Mouse (Mus musculus): ENCODE measurements around the gene Fam207a. TPM values are rescaled to one million over a fixed set of nuclear protein-coding genes. Genes with fewer than 3 reads are reported as not detected.

Fam207a gene
- polyA plus RNA-seq, 1 experiment from 2014 or later = 46.5 TPM

DNA sequence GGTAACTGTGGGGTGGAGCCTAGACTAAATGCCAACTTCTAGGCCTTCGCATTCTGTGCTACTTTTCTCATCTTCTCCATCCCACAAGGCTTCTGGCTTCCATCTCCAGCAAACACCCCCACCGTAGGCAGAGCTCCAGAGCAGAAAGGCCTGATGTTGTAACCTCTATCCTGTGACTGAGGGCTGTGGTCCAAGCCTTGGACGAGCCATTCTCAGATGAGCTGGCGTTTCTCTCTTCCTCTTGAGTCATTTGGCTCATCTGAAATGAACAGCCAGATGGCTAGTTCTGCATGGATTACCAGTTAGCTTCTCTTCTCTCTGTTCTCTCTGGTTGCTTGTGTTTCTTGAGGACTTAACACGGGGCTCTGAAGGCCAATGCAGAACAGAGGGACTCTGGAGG lies 29.3 kb upstream of the Fam207a start:
- no peaks in the 10 kb centered on the region for H3K36me3 ChIP-seq
- no peak overlapping the region for H3K4me2 ChIP-seq (replicated peaks)
- no peaks in the 10 kb centered on the region for H3K27me3 ChIP-seq
- no peak overlapping the region for H3K4me3 ChIP-seq
- 81% methylated on average over 5 of the region's 5 CpGs for WGBS
- ATAC-seq (ENCODE audit: low FRiP score, low read depth) = no peak
- H3K9me3 ChIP-seq = no peaks in the 10 kb centered on the region
- H3K27ac ChIP-seq (replicated peaks) = no peak overlapping the region
- H3K4me1 ChIP-seq = no peaks in the 10 kb centered on the region
- H3K9ac ChIP-seq (replicated peaks) = no peak overlapping the region

DNA sequence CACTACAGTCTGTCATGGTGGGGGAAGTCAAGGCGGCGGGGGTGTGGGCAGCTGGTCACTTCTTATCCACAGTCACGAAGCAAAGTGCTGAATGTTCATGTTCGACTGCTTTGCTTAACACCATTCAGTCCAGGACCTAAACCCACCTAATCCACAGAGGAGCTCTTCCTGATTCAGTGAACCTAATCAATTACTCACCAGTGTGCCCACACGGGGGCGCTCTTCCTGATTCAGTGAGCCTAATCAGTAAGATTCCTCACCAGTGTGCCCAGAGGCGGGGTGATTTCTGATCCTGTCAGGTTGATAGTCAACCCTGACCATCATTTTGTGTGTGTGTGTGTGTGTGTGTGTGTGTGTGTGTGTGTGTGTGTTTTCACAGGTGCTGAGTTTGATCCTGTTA lies 27.6 kb upstream of the Fam207a start:
- WGBS = 34% methylated on average over 7 of the region's 7 CpGs
- no peaks in the 10 kb centered on the region for H3K27me3 ChIP-seq
- ATAC-seq (ENCODE audit: low FRiP score, low read depth) = no peak

DNA sequence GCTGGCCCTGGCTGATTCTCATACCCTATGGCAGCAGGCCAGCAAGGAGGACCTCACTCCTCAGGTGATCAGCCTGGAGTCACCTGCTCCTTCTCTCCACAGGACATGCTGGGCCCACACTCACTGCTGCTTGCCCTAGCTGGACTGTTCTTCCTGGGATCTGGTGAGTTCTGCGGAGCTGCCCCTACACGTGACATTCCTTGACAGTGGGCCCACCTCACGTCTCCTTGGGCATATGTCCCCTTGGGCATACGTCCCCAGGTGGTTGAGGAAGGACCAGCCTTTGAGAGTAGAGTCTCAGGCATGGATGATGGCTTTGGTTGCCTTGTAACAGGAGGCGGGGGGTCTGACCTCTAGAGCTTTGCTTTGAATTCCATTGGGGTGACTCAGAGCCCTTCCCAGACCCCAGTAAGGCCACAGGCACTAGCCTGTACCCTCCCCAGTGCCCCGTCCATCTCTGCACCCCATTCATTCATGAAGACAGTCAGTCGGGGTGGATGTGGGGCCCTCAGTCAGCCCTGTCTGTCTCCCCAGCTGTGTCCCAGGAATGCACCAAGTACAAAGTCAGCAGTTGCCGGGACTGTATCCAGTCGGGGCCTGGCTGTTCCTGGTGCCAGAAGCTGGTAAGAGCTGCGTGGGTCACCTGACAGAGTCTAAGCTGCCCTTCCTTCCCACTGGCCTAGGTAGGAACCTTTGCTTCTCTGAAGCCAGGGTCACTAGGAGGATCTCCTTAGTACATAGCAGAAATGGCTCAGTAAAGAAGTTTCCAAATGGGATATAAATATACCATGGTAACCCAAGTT lies 26.5 kb upstream of the Fam207a start:
- 85% methylated on average over 10 of the region's 10 CpGs for WGBS
- no peaks in the 10 kb centered on the region for H3K27me3 ChIP-seq

More for the DNA sequence above, 27.6 kb upstream of the Fam207a start:
- H3K36me3 ChIP-seq = no peaks in the 10 kb centered on the region
- H3K4me2 ChIP-seq (replicated peaks) = no peak overlapping the region
- H3K9ac ChIP-seq (replicated peaks) = no peak overlapping the region
- no peaks in the 10 kb centered on the region for H3K9me3 ChIP-seq
- H3K4me1 ChIP-seq = no peaks in the 10 kb centered on the region
- H3K4me3 ChIP-seq = no peak overlapping the region
- H3K27ac ChIP-seq (replicated peaks) = no peak overlapping the region

DNA sequence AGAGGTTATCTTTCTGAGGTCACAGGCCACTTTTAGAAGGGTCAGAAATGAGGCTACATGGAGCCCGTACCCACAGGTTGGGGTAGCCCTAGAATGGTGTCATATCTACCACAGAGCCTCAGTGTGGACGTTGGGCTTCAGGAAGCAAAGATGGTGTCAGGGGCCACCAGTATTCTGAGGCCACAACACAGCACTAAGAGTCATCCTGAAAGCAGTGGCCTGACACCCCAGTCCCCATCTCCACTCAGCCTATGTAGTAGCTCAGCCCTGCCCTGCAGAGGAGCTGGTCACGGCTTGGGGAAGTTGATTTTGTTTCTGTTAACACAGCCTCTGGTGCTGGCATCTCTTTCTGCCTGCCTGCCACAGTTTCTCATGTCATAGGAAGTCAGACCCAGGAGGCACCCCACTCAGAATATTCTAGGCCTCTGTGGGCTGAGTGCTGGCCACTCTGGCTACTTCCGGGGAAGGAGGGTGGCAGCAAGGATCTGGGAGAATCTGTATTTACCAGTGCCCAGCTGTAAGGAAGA lies 25.1 kb upstream of the Fam207a start:
- WGBS = 88% methylated on average over 4 of the region's 4 CpGs
- no peaks in the 10 kb centered on the region for H3K9me3 ChIP-seq
- H3K27ac ChIP-seq (replicated peaks) = no peak overlapping the region
- no peak overlapping the region for H3K4me3 ChIP-seq
- no peaks in the 10 kb centered on the region for H3K36me3 ChIP-seq
- H3K4me1 ChIP-seq = no peaks in the 10 kb centered on the region
- no peaks in the 10 kb centered on the region for H3K27me3 ChIP-seq
- no peak for ATAC-seq (ENCODE audit: low FRiP score, low read depth)
- no peak overlapping the region for H3K4me2 ChIP-seq (replicated peaks)
- no peak overlapping the region for H3K9ac ChIP-seq (replicated peaks)

More for the DNA sequence above, 26.5 kb upstream of the Fam207a start:
- Histone ChIP-seq H3K4me1 (no peaks in the 10 kb centered on the region), H3K4me2 (replicated peaks) (no peak overlapping the region), H3K27ac (replicated peaks) (no peak overlapping the region), H3K9me3 (no peaks in the 10 kb centered on the region), H3K36me3 (no peaks in the 10 kb centered on the region), H3K4me3 (no peak overlapping the region), H3K9ac (replicated peaks) (no peak overlapping the region)
- ATAC-seq (ENCODE audit: low FRiP score, low read depth) = no peak

DNA sequence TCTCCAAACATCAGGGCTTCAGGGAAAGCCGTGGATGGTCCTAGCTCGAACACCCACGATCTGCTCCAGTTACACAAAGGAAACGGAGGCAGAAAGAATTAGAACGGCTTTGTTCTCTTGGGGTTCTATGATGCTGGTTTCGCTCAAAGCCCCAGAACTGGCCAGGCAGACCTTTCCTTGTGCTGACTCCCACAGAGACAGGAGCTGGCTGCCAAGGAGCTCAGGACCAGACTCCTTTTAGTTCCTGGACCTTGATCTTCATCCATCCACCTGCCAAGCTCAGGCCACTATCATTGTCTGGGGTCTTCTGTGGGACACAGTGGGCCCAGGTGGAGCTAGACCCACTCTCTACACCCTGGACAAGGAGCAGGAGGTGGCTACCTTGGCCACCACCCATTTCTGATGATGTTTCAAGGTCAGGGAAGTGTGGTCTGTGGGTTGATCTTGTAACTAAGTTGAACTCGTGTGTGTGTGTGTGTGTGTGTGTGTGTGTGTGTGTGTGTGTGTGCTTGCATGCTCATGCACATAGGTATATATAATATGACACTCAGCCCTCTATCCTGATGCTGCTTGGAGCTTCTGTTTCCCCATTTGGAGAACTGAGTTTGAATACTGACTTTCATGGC lies 23.8 kb upstream of the Fam207a start:
- H3K4me2 ChIP-seq (replicated peaks) = no peak overlapping the region
- 79% methylated on average over 7 of the region's 7 CpGs for WGBS
- ATAC-seq (ENCODE audit: low FRiP score, low read depth) = no peak
- no peaks in the 10 kb centered on the region for H3K27me3 ChIP-seq
- no peak overlapping the region for H3K4me3 ChIP-seq
- no peaks in the 10 kb centered on the region for H3K9me3 ChIP-seq
- H3K36me3 ChIP-seq = no peaks in the 10 kb centered on the region
- H3K9ac ChIP-seq (replicated peaks) = no peak overlapping the region
- no peaks in the 10 kb centered on the region for H3K4me1 ChIP-seq
- no peak overlapping the region for H3K27ac ChIP-seq (replicated peaks)

DNA sequence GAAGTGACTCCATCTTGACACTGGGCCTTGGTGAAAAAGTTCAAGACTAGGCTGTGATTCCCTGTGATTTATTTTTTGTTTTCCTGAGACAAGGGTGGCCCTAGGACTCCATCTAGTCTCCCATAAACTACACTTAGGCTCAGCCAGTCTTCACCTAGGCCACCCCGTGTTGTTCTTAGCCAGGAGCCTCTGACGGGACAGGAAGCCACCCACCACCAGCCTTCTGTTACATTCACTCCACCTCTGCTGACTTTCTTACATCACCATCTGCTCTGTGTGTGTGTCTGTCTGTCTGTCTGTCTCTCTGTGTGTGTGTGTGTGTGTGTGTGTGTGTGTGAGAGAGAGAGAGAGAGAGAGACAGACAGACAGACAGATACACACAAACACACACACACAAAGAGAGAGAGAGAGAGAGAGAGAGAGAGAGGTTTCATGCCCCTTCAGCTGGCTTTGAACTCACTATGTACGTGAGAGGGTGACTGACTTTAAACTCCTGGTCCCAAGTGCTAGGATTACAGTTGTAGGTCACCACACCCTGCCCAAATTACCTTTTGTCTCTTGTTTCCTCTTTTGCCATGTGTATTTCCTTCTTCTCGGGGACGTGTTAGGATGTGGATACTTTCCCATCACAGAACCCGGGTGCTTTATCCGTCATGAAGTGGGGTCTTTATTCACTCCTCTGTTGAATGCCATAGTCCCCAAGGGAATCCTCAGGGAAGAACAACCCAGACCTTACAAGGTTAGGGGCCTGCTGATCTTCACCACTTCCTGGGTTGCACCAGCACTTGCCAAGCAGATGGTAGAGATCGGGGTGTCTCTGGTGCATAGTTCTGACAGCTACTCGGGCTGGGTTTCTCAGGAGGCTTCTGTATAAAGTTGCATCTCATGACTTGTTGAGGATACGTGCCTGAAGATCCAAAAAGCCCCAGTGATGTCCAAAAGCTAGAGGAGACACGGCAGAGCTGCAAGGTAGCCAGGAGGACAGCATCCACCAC lies 21.9 kb upstream of the Fam207a start:
- H3K9me3 ChIP-seq = no peaks in the 10 kb centered on the region
- no peaks in the 10 kb centered on the region for H3K4me1 ChIP-seq
- 89% methylated on average over 11 of the region's 11 CpGs for WGBS
- no peaks in the 10 kb centered on the region for H3K36me3 ChIP-seq
- H3K9ac ChIP-seq (replicated peaks) = no peak overlapping the region
- no peak for ATAC-seq (ENCODE audit: low FRiP score, low read depth)
- no peak overlapping the region for H3K27ac ChIP-seq (replicated peaks)
- H3K27me3 ChIP-seq = no peaks in the 10 kb centered on the region
- H3K4me2 ChIP-seq (replicated peaks) = no peak overlapping the region
- H3K4me3 ChIP-seq = no peak overlapping the region

DNA sequence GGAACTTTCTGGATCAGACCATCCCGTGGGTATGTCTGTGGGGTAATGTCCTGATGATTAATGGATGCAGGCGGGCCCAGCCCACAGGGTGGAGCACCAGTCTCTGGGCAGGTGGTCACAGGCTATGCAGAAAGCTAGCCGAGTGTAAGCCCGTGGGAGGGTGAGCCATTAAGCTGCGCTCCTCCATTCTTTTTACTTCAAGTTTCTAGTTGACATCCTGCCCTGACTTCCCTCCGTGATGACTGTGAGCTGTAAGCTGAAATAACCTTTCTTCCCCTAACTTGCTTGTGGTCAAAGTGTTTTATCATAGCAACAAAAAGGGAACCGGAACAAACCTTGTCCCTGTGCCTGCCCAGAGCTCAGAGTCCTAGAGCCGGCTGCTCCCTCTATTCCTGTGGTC lies 21.1 kb upstream of the Fam207a start:
- WGBS = 78% methylated on average over 8 of the region's 8 CpGs
- Histone ChIP-seq H3K9ac (replicated peaks) (no peak overlapping the region), H3K27ac (replicated peaks) (no peak overlapping the region), H3K9me3 (no peaks in the 10 kb centered on the region), H3K4me1 (no peaks in the 10 kb centered on the region), H3K36me3 (no peaks in the 10 kb centered on the region), H3K4me2 (replicated peaks) (no peak overlapping the region), H3K4me3 (no peak overlapping the region), H3K27me3 (no peaks in the 10 kb centered on the region)
- no peak for ATAC-seq (ENCODE audit: low FRiP score, low read depth)

DNA sequence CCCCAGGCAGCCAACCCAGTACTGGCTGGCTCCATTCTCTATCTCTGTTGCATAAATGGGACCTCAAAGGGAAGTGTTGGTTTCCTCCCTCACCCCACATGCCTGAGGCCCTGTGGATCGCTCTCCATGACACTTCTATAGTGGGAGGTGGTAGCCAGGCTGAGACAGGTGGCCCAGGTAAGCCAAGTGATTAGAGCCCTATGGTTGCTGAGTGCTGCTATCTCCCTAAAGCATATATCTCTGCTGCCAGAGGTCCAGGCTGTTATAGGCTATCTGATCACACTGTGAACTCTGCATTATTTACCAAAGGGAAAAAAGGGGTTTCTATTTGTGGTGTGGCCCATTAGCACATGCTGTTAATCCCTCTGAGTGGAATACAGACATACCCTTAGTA lies 16.4 kb upstream of the Fam207a start:
- no peak for ATAC-seq (ENCODE audit: low FRiP score, low read depth)
- 70% methylated on average over 1 of the region's 1 CpGs for WGBS
- Histone ChIP-seq H3K9ac (replicated peaks) (no peak overlapping the region), H3K4me1 (no peaks in the 10 kb centered on the region), H3K9me3 (no peaks in the 10 kb centered on the region), H3K4me3 (no peak overlapping the region), H3K27ac (replicated peaks) (no peak overlapping the region), H3K4me2 (replicated peaks) (no peak overlapping the region), H3K27me3 (no peaks in the 10 kb centered on the region), H3K36me3 (no peaks in the 10 kb centered on the region)

DNA sequence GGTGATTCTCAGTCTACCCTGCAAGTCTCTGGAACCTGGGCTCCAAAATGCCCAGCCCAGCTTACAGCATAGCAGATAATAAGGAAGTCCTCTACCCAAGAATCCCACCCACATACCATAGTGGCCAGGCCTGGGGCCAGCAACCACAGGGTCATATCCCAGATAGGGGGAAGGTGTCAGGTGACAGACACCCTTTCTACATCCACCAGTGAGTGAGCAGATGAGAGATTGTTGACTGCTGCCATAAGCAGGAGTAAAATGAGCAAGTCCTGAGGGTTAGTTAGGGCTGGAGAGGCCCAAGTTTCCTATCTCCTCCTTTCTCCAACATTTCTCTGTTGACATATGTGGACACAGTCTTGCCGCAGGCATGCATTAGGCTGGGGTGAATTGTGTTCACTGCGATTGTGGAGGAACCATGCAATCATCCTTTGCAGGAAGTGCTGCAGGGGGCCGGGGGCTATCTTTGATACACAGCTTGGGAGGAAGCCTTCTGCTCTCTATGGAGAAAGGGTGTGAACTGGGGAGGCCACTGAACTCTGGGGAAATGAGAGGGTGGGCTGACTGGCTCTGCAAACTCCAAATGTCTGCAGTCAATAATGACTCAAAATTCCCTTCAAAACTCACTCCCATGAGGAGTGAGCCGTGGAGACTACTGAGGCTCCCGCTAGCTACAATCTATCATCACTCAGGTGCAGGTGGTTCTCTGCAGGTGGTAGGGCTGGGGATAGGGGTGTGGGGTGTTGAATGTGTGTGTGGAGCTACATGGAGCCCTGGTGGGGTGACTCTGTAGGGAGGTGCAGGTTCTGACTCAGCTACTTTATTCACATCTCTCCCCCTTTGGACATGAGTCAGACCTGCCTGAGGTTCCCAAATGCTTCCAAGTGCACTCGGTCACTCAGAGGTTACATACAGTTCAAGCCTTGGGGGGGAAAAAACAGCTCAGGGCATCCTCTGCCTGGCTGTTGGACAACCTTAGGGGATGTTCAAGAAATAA lies 15.7 kb upstream of the Fam207a start:
- Histone ChIP-seq H3K4me3 (no peak overlapping the region), H3K27ac (replicated peaks) (no peak overlapping the region), H3K4me1 (no peaks in the 10 kb centered on the region), H3K9ac (replicated peaks) (no peak overlapping the region), H3K36me3 (no peaks in the 10 kb centered on the region), H3K4me2 (replicated peaks) (no peak overlapping the region), H3K9me3 (no peaks in the 10 kb centered on the region), H3K27me3 (no peaks in the 10 kb centered on the region)
- ATAC-seq (ENCODE audit: low FRiP score, low read depth) = no peak
- 89% methylated on average over 6 of the region's 6 CpGs for WGBS

DNA sequence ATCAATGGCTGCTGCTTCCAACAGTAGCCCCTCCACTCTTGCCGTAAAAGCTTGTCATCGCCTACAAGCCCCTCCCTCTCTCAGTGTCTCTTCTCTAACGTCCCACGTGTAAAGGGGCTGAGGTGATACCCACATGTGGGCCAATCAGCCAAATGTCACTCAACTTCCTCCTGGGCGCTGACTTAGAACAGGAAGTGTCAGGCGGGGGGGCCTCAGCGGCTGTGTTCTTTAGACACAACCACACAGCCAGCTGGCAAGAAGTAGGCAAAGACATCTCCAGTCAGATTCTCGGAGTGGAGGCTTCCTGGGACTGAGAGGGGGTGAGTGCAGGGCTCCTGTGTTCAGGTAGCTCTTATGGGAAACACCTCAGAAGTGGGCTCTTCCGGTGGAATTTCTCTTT lies 14.6 kb upstream of the Fam207a start, which contains the start of gene Itgb2:
Gene Itgb2 (plus strand): TSS at position 113 of the 400 bp plus-strand sequence.
- WGBS = 78% methylated on average over 9 of the region's 9 CpGs
- Histone ChIP-seq H3K9ac (replicated peaks) (no peak within 1 kb of the TSS), H3K4me3 (no peak within 1 kb of the TSS)

DNA sequence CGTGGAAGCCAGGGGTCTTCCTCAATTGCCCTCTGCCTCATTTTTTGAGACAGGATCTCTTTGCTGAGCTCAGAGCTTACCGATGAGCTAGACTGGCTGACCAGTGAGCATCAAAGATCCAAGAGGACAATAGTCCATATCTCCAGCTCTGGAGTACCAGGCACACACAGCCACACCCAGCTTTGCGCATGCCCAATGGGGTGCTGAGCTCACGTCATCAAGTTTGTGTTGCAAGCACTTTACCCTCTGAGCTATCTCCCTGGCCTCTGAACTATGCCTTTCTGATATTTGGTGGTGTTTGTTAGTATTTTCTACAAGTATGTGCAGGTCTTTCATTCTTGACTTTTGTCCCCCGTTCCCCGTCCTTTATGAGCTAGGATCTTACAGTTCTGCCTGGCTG lies 13.0 kb upstream of the Fam207a start:
- Histone ChIP-seq H3K4me3 (no peak overlapping the region), H3K4me2 (replicated peaks) (no peak overlapping the region), H3K9ac (replicated peaks) (no peak overlapping the region), H3K27me3 (no peaks in the 10 kb centered on the region), H3K27ac (replicated peaks) (no peak overlapping the region), H3K9me3 (no peaks in the 10 kb centered on the region), H3K4me1 (no peaks in the 10 kb centered on the region), H3K36me3 (no peaks in the 10 kb centered on the region)
- ATAC-seq (ENCODE audit: low FRiP score, low read depth) = no peak
- WGBS = 91% methylated on average over 6 of the region's 6 CpGs

More for the DNA sequence above, 14.6 kb upstream of the Fam207a start, which contains the start of gene Itgb2:
- Histone ChIP-seq H3K36me3 (no peaks in the 10 kb centered on the region), H3K4me1 (no peaks in the 10 kb centered on the region), H3K9me3 (no peaks in the 10 kb centered on the region), H3K27me3 (no peaks in the 10 kb centered on the region), H3K27ac (replicated peaks) (no peak within 1 kb of the TSS), H3K4me2 (replicated peaks) (no peak within 1 kb of the TSS)
- ATAC-seq (ENCODE audit: low FRiP score, low read depth) = no peak

Measured in midbrain, embryonic 12.5 days (tissue).